Mouse (Mus musculus) inflammation-experienced regulatory T-cells (primary cell): Measurements from ENCODE around the gene Olfr340. TPM values are rescaled to one million over a fixed set of nuclear protein-coding genes. Genes with fewer than 3 reads are reported as not detected.

ENCODE experiments used
- polyA plus RNA-seq, 2 experiments: library from polyadenylated mRNA; unstranded; fragments of 100-300 nt; shearing (Covaris generic); gene quantifications; one replicate each; pipeline ENCODE4 v1.2.1; 2017

Gene Olfr340
- polyA plus RNA-seq, result under 1 TPM in 1 of 2 experiments, not detected in 1; 0.17 TPM

GRCm38 (mm10) chr2:36452287-36452686, at the start of gene Olfr340:
Gene Olfr340 (plus strand): TSS chr2:36452587.

GRCm38 (mm10) chr2:36418647-36419046, 33.7 kb upstream of the Olfr340 start, which contains the start of gene Olfr339:
Gene Olfr339 (plus strand): TSS chr2:36418947.

GRCm38 (mm10) chr2:36482368-36482767, 30.0 kb downstream of the Olfr340 start, which contains the start of gene Olfr341:
Gene Olfr341 (minus strand): TSS chr2:36482468.

Other genes starting within 250 kb of the Olfr340 start
- 1 to 10 TPM; 2.7 to 2.8 TPM for gene Ptgs1, start 222.2 kb upstream of the Olfr340 start, polyA plus RNA-seq
- under 1 TPM; 0.17 to 0.27 TPM for gene Olfr338, start 79.1 kb upstream of the Olfr340 start, polyA plus RNA-seq
- gene Olfr339, start 33.6 kb upstream of the Olfr340 start, polyA plus RNA-seq, result under 1 TPM in 1 of 2 experiments, not detected in 1; 0.56 TPM
- under 1 TPM; 0.13 to 0.41 TPM for gene Olfr341, start 29.9 kb downstream of the Olfr340 start, polyA plus RNA-seq
- gene Olfr342, start 72.4 kb downstream of the Olfr340 start, polyA plus RNA-seq, result not detected
- under 1 TPM; 0.07 to 0.27 TPM for gene Olfr344, start 114.1 kb downstream of the Olfr340 start, polyA plus RNA-seq
- 1 to 10 TPM in 1 of 2 experiments, not detected in 1; 1.7 TPM for gene Olfr345, start 187.5 kb downstream of the Olfr340 start, polyA plus RNA-seq
- under 1 TPM; 0.20 TPM for gene Olfr346, start 233.2 kb downstream of the Olfr340 start, polyA plus RNA-seq